ENCODE assay signal across 35 mouse cellular contexts in the genomic region with DNA sequence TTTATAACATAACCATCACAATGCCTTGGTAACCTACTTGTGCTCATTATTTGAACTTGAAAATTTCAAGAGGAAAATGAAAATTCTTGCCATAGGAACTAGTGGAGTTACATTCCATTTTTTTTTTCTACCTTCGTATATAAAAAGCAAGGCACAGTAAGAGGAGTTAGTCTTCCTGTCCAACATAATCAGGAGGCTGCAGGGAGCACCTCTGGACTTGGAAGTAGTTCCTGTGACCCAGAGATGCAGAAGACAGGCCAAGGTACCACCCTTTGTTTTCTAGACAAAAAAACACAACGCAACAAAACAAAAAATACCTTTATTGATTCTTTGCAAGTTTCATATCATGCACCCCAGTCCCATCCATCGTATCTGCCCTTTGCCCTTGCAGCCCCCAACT. TPM values are rescaled to one million over a fixed set of nuclear protein-coding genes. Genes with fewer than 3 reads are reported as not detected.
DNase-seq lines count a peak whose midpoint lies in the region; ATAC-seq and TF ChIP-seq lines count a peak whose summit lies in the region.
"Had no signal": no experiment of that assay in that cellular context is flagged by ENCODE, and none has a peak within 500 bp of the region (broad histone marks: within the 10 kb centered on the region; RNA-seq: fewer than 3 reads in every experiment).

No protein-coding gene starts in this region.

- 82% methylated on average over 3 of the region's 3 CpGs for WGBS in hindbrain, embryonic 10.5 days
- whole genome bisulfite sequencing in hindbrain, postnatal 0 days: 74% methylated on average over 3 of the region's 3 CpGs
- WGBS in lung, embryonic 14.5 days: 73% methylated on average over 3 of the region's 3 CpGs
- WGBS in liver, embryonic 13.5 days (ENCODE audit: insufficient replicate concordance): 63% methylated on average over 3 of the region's 3 CpGs
- 58% methylated on average over 3 of the region's 3 CpGs for WGBS in liver, embryonic 14.5 days (ENCODE audit: insufficient replicate concordance)

- no peak overlapping the region for H3K4me3 ChIP-seq in hindbrain, embryonic 10.5 days
- H3K4me3 ChIP-seq in hindbrain, postnatal 0 days (ENCODE audit: low read length): no peak overlapping the region
- H3K4me3 ChIP-seq in lung, embryonic 14.5 days (ENCODE audit: low read depth, low read length): no peak overlapping the region
- H3K4me3 ChIP-seq in liver, embryonic 13.5 days (replicated peaks): peak overlapping the region; percentile 12; the same call in 1 of the 2 replicates
- H3K4me3 ChIP-seq in liver, embryonic 14.5 days (ENCODE audit: insufficient read depth in 1 of 2, low read depth in 2 of 2, low read length in 2 of 2): no peak overlapping the region
- H3K4me3 ChIP-seq: hindbrain, embryonic 12.5 days; layer of hippocampus, adult 2 months; left cerebral cortex, adult 2 months; limb, embryonic 12.5 days; midbrain, embryonic 13.5 days had no signal

- no peak for DNase-seq in hindbrain, embryonic 10.5 days (ENCODE audit: low spot score)
- DNase-seq in hindbrain, postnatal 0 days (ENCODE audit: low spot score): no peak
- DNase-seq in lung, embryonic 14.5 days: no peak
- no peak for DNase-seq in lung, postnatal 10 days
- DNase-seq in liver, embryonic 13.5 days: no peak
- no peak for DNase-seq in liver, embryonic 14.5 days (ENCODE audit: low read depth in 3 of 3, low spot score in 3 of 3)
- DNase-seq in retina, embryonic 14.5 days (ENCODE audit: low spot score): no peak
- DNase-seq: B cell, adult 2 months; cerebellum, adult 18-20 months; forebrain, postnatal 0 days; heart, postnatal 14 days; kidney, adult 18-20 months; kidney, postnatal 36 days; lung, adult 18-20 months; lung, postnatal 36 days; thymus, postnatal 4 days had no signal

- H3K4me2 ChIP-seq in hindbrain, postnatal 0 days (ENCODE audit: low read depth, low read length): no peak overlapping the region
- no peak overlapping the region for H3K4me2 ChIP-seq in lung, embryonic 14.5 days
- H3K4me2 ChIP-seq in liver, embryonic 13.5 days: peak overlapping the region; percentile 66
- peak overlapping the region; percentile 76 for H3K4me2 ChIP-seq in liver, embryonic 14.5 days (ENCODE audit: low read depth)
- H3K4me2 ChIP-seq: hindbrain, embryonic 12.5 days; limb, embryonic 12.5 days; midbrain, embryonic 13.5 days had no signal

- no peaks in the 10 kb centered on the region for H3K9me3 ChIP-seq in hindbrain, embryonic 10.5 days
- no peaks in the 10 kb centered on the region for H3K9me3 ChIP-seq in hindbrain, postnatal 0 days (ENCODE audit: low read length)
- H3K9me3 ChIP-seq in lung, embryonic 14.5 days (ENCODE audit: low read depth, low read length): no peaks in the 10 kb centered on the region
- no peaks in the 10 kb centered on the region for H3K9me3 ChIP-seq in liver, embryonic 13.5 days (replicated peaks)
- no peaks in the 10 kb centered on the region for H3K9me3 ChIP-seq in liver, embryonic 14.5 days (ENCODE audit: control insufficient read depth, low read length)
- H3K9me3 ChIP-seq: hindbrain, embryonic 12.5 days; limb, embryonic 12.5 days; midbrain, embryonic 13.5 days had no signal

- no peak overlapping the region for H3K9ac ChIP-seq in hindbrain, postnatal 0 days (replicated peaks; ENCODE audit: low read length)
- H3K9ac ChIP-seq in lung, embryonic 14.5 days: no peak overlapping the region
- peak overlapping the region; percentile 56; the same call in 1 of the 2 replicates for H3K9ac ChIP-seq in liver, embryonic 13.5 days
- H3K9ac ChIP-seq in liver, embryonic 14.5 days (replicated peaks): no peak overlapping the region
- H3K9ac ChIP-seq: forebrain, postnatal 0 days; hindbrain, embryonic 12.5 days; limb, embryonic 12.5 days; midbrain, embryonic 13.5 days had no signal

- H3K27me3 ChIP-seq in hindbrain, embryonic 10.5 days (ENCODE audit: insufficient read depth, poor library complexity, severe bottlenecking): peaks cover 17% of the 10 kb centered on the region; the same call in 1 of the 2 replicates
- no peaks in the 10 kb centered on the region for H3K27me3 ChIP-seq in hindbrain, postnatal 0 days (ENCODE audit: insufficient read depth, low read length)
- no peaks in the 10 kb centered on the region for H3K27me3 ChIP-seq in lung, embryonic 14.5 days (ENCODE audit: insufficient read depth, low read length)
- H3K27me3 ChIP-seq in liver, embryonic 13.5 days: no peaks in the 10 kb centered on the region
- no peaks in the 10 kb centered on the region for H3K27me3 ChIP-seq in liver, embryonic 14.5 days (ENCODE audit: control insufficient read depth, insufficient read depth, low read length)
- H3K27me3 ChIP-seq: hindbrain, embryonic 12.5 days; limb, embryonic 12.5 days; midbrain, embryonic 13.5 days had no signal

- no peak for TF ChIP-seq EP300 in liver, embryonic 14.5 days (IDR thresholded peaks at IDR 0.05; ENCODE audit: low read depth)

- no peak for ATAC-seq in hindbrain, postnatal 0 days
- ATAC-seq in lung, embryonic 14.5 days (ENCODE audit: insufficient read depth): no peak
- no peak for ATAC-seq in liver, embryonic 13.5 days (ENCODE audit: low read depth)
- no peak for ATAC-seq in liver, embryonic 14.5 days (ENCODE audit: insufficient read depth)

- TF ChIP-seq CTCF in hindbrain, postnatal 0 days (IDR thresholded peaks at IDR 0.05; ENCODE audit: low read depth): no peak
- TF ChIP-seq CTCF in lung, embryonic 14.5 days (IDR thresholded peaks at IDR 0.05; ENCODE audit: low read depth): no peak
- TF ChIP-seq CTCF in liver, embryonic 14.5 days (IDR thresholded peaks at IDR 0.05; ENCODE audit: low read depth): no peak

- H3K36me3 ChIP-seq in hindbrain, embryonic 10.5 days: no peaks in the 10 kb centered on the region
- no peaks in the 10 kb centered on the region for H3K36me3 ChIP-seq in hindbrain, postnatal 0 days (ENCODE audit: insufficient read depth, low read length)
- no peaks in the 10 kb centered on the region for H3K36me3 ChIP-seq in lung, embryonic 14.5 days (ENCODE audit: insufficient read depth)
- H3K36me3 ChIP-seq in liver, embryonic 13.5 days: no peaks in the 10 kb centered on the region
- H3K36me3 ChIP-seq in liver, embryonic 14.5 days (replicated peaks; ENCODE audit: control insufficient read depth, insufficient read depth, low read depth): no peaks in the 10 kb centered on the region
- H3K36me3 ChIP-seq: hindbrain, embryonic 12.5 days; limb, embryonic 12.5 days; midbrain, embryonic 13.5 days had no signal

- H3K4me1 ChIP-seq in hindbrain, embryonic 10.5 days (replicated peaks): peaks cover 45% of the 10 kb centered on the region
- H3K4me1 ChIP-seq in hindbrain, postnatal 0 days (ENCODE audit: insufficient read depth, low read length): no peaks in the 10 kb centered on the region
- H3K4me1 ChIP-seq in lung, embryonic 14.5 days (ENCODE audit: insufficient read depth): peaks cover 12% of the 10 kb centered on the region
- H3K4me1 ChIP-seq in liver, embryonic 13.5 days (replicated peaks): peaks cover 76% of the 10 kb centered on the region
- peaks cover 55 to 75% of the 10 kb centered on the region in 2 experiments for H3K4me1 ChIP-seq in liver, embryonic 14.5 days (replicated peaks; ENCODE audit: control insufficient read depth in 2 of 2, insufficient read depth in 2 of 2, low read length in 1 of 2)

- H3K27ac ChIP-seq in hindbrain, embryonic 10.5 days: peak overlapping the region; percentile 77
- H3K27ac ChIP-seq in hindbrain, postnatal 0 days: no peak overlapping the region
- H3K27ac ChIP-seq in lung, embryonic 14.5 days (ENCODE audit: low read depth): peak overlapping the region; percentile 73; the same call in 1 of the 2 replicates
- H3K27ac ChIP-seq in liver, embryonic 13.5 days: peak overlapping the region; percentile 95
- H3K27ac ChIP-seq in liver, embryonic 14.5 days: peak overlapping the region; percentile 55
- H3K27ac ChIP-seq: hindbrain, embryonic 12.5 days; layer of hippocampus, adult 2 months; left cerebral cortex, adult 2 months; limb, embryonic 12.5 days had no signal

RNA-seq across cellular contexts. Expression of a gene that starts 16.0 kb away (rescaled TPM):
- 10.6 and 13.3 TPM in 2 replicates for polyA plus RNA-seq in hindbrain, embryonic 10.5 days (2016; fragmentation: Nextera tagmentation; extraction: Ambion mirVana)
- total RNA-seq in hindbrain, postnatal 0 days (2014; rRNA removed): 42.8 and 52.5 TPM in 2 replicates
- polyA plus RNA-seq in hindbrain, postnatal 0 days (2015; fragmentation: Nextera tagmentation; extraction: Ambion mirVana): 14.3 and 14.8 TPM in 2 replicates
- 22.0 and 22.5 TPM in 2 replicates for polyA plus RNA-seq in lung, embryonic 14.5 days (2014; fragmentation: Nextera tagmentation; extraction: Ambion mirVana)
- 14.7 and 20.2 TPM in 2 replicates for polyA plus RNA-seq in liver, embryonic 13.5 days (2015; fragmentation: Nextera tagmentation; extraction: Ambion mirVana)
- 15.2 and 17.9 TPM in 2 replicates for polyA plus RNA-seq in liver, embryonic 14.5 days (2012; rRNA removed)
- 14.2 and 16.8 TPM in 2 replicates for polyA plus RNA-seq in liver, embryonic 14.5 days (2014; fragmentation: Nextera tagmentation; extraction: Ambion mirVana)

RNA-seq across cellular contexts. Expression of a gene that starts 18.9 kb away (rescaled TPM):
- polyA plus RNA-seq in hindbrain, embryonic 10.5 days (2016; fragmentation: Nextera tagmentation; extraction: Ambion mirVana): not detected in 2 replicates
- not detected in 2 replicates for total RNA-seq in hindbrain, postnatal 0 days (2014; rRNA removed)
- not detected in 2 replicates for polyA plus RNA-seq in hindbrain, postnatal 0 days (2015; fragmentation: Nextera tagmentation; extraction: Ambion mirVana)
- not detected in 2 replicates for polyA plus RNA-seq in lung, embryonic 14.5 days (2014; fragmentation: Nextera tagmentation; extraction: Ambion mirVana)
- polyA plus RNA-seq in liver, embryonic 13.5 days (2015; fragmentation: Nextera tagmentation; extraction: Ambion mirVana): not detected in 2 replicates
- not detected in 2 replicates for polyA plus RNA-seq in liver, embryonic 14.5 days (2012; rRNA removed)
- not detected in 2 replicates for polyA plus RNA-seq in liver, embryonic 14.5 days (2014; fragmentation: Nextera tagmentation; extraction: Ambion mirVana)
- total RNA-seq: adrenal gland, adult 18-20 months; adrenal gland, postnatal 36 days; common myeloid progenitor, adult 5-6 weeks; forebrain, postnatal 0 days; gastrocnemius, adult 8-10 months; gastrocnemius, postnatal 4 days; heart, adult 8-10 months; heart, postnatal 14 days; layer of hippocampus, adult 2 months; layer of hippocampus, postnatal 14 days; left cerebral cortex, adult 2 months; left cerebral cortex, postnatal 25 days had no signal
- polyA plus RNA-seq: brain, embryonic 14.5 days; embryonic facial prominence, embryonic 14.5 days; forebrain, postnatal 0 days; heart, embryonic 14.5 days; hindbrain, embryonic 12.5 days; kidney, embryonic 16.5 days; limb, embryonic 12.5 days; midbrain, embryonic 13.5 days; neural tube, embryonic 11.5 days; thymus, postnatal 0 days had no signal

Comparison
In these comparisons a context has a peak if more than half of its experiments do, and no peak if none do; other contexts are left out.
1. H3K4me2 ChIP-seq: peak in liver, embryonic 13.5 days (single experiment) and liver, embryonic 14.5 days (single experiment); none in hindbrain, postnatal 0 days (single experiment) and lung, embryonic 14.5 days (single experiment).